Mouse (Mus musculus): ENCODE data around the gene Ptpn20.

Ptpn20 gene

DNA sequence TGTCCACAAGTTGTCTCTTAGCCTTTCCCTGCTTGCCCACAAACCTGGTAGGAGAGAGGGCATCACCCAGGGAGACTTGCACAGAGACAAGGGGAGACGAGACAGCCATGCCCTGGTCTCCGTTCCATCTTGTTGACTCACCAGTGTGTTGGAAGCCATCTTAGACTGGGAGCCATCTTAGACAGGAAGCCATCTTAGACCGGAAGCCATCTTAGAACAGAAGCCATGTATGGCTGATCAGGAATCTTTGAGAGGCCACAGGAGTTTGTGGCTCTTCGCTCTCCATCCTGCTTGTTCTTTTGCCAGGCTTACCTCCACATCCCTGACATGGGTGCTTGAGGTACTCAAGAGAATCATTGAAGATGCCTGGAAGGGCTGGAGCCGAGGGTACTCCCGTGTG, 89.0 kb downstream of the Ptpn20 start:
- no peak for DNase-seq

GRCm38 (mm10) chr14:33678740-33679139, 89.7 kb downstream of the Ptpn20 start:
- no peak for DNase-seq

DNA sequence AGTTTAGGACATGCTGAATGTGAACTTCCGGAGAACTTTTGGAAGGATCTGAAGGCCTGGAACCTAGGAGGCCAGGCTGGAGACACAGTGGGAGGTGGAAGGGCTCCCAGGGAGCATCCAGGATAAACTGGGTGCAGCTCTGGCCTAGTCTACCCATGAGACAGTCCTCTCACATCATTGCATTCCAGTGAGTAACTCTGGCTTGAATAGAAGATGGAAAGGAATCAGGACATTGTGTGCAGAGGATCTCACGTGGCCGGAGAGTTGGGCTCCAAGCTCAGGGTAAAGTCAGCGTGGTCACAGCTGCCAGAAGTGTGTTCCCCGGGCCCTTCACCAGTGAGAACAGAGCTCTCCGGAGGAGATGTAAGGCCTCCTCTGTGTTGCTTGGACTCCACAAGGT, 91.6 kb downstream of the Ptpn20 start:
- no peak for DNase-seq

DNA sequence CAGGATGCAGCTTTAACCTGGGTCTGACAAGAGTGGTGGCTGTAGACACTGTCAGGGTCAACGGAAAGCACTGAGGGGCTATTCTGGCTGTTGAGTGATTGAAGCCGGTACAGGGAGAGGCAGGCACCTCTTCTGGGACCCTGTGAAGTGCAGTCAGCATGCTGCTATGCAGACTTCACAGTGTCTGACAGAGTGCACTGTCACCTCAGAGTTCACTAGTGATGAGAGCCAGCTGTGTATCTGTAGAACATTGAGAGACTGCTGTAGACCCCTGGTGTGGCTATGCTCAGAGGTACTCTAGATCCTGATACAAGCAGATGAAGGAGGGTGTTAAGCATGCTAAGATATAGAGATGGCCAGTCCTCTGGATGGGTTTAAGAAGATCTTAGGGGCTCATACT, 93.8 kb downstream of the Ptpn20 start:
- DNase-seq = no peak

GRCm38 (mm10) chr14:33683701-33684100, 94.7 kb downstream of the Ptpn20 start:
- no peak for DNase-seq

DNA sequence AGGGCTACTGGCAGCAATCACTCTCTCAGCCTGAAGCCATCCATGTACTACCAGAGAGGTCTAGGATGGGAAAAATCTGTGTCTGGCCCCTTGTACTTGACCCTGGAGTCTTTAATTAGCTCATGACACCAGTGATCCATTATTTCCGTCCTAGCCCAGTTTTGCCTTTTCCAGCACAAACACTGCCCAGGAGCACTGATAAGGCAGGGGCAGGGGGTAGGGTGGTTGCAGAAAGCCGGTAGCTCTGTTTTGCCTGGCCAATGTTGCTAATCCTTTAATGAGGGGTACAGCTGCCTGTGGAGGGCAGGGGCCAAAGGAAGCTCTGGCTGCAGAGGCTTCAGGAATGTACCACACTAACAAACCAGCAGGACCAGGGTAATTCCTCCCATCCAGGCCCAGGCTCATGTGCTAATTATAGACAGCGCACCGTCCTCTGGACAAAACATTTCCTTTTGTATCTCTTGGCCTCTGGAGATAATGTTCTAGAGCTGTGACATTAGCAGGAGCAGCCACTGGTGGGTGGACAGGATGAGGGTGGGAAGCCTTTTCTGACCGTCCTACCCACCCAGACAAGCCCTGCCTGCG, 98.5 kb downstream of the Ptpn20 start:
- DNase-seq = no peak

DNA sequence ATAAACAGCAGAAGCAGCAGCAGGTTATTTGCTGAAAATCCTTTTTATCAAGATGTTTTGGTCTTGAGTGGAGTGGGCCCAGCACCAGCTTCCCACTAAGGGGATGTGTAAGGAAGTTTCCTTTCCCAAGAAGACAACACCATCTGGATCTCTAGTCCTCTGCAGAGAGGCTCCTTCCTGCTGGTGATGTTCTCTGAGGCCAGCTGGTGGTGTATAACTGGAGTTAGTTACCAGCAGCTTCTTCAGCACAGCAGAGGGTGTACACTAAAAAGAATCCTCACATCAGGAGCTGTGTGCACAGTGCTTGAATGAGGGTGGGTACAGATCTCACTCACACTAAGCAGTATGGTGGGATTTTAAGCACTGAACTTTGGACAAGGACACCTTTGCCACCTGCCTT, 100.0 kb downstream of the Ptpn20 start:
- no peak for DNase-seq
